Mouse (Mus musculus): ENCODE results near the gene Nhsl1. TPM values are rescaled to one million over a fixed set of nuclear protein-coding genes. Genes with fewer than 3 reads are reported as not detected.

Gene Nhsl1
- polyA plus RNA-seq, 1 experiment from 2014 or later, result 17.1 TPM

DNA sequence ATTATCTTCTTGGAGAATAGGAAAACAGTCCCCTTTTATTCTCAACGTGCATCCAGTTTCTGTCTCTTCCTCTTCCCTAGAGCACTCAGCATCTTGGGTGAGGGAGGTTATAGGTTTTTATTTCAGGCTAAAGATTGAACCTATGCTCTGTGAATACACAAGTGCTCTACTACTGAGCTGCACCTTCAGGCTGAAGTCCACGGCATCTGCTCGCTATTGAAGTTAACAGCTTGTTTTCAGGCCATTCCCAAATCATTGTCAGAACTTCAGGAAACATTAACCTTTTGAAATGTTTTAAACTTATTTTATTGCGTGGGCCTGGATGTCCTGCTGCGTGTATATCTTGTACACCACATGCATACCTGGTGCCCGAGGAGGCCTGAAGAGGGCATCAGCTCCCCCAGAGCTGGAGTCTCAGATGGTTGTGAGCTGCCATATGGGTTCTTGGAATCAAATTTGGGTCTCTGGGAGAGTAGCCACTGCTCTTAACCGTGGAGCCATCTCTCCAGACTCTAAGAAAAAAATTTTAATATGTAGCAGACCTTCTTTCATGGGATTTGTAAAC is 169.5 kb downstream of the Nhsl1 start:
- WGBS, result 88% methylated on average over 7 of the region's 7 CpGs
- Histone ChIP-seq H3K4me1 (ENCODE audit: control insufficient read depth, insufficient read depth, low read length) (no peaks in the 10 kb centered on the region), H3K4me3 (ENCODE audit: low read depth, low read length) (no peak overlapping the region), H3K36me3 (ENCODE audit: control insufficient read depth, insufficient read depth, low read length) (no peaks in the 10 kb centered on the region), H3K27me3 (replicated peaks; ENCODE audit: control insufficient read depth, insufficient read depth, low read length) (no peaks in the 10 kb centered on the region), H3K4me2 (ENCODE audit: low read length) (no peak overlapping the region), H3K27ac (ENCODE audit: low read depth, low read length) (no peak overlapping the region), H3K9ac (ENCODE audit: low read length) (no peak overlapping the region), H3K9me3 (replicated peaks; ENCODE audit: control insufficient read depth, low read length) (no peaks in the 10 kb centered on the region)
- DNase-seq (ENCODE audit: low spot score) (no peak), ATAC-seq (no peak)

DNA sequence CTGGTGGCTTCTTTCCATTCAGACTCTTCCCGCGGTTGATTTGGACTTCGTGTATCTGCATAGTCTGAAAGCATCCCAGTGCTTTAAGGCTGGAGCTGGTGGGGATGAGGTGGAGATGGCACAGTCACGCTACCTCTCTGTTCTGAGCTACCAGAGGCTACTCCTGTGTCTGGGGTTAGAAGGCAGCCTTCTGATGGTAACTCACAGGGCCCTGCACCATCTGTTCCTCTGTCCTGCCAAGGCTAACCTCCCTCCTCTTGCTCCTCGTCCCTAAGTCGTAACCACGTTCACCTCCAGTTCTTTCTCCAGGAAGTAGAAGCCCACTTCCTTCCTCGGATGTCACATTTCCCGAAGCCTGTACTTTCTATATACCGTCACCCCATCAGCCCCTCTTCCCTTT is 171.2 kb downstream of the Nhsl1 start:
- no peak overlapping the region for H3K9ac ChIP-seq (ENCODE audit: low read length)
- no peaks in the 10 kb centered on the region for H3K36me3 ChIP-seq (ENCODE audit: control insufficient read depth, insufficient read depth, low read length)
- ATAC-seq (no peak), DNase-seq (ENCODE audit: low spot score) (no peak)
- no peaks in the 10 kb centered on the region for H3K9me3 ChIP-seq (replicated peaks; ENCODE audit: control insufficient read depth, low read length)
- H3K4me1 ChIP-seq (ENCODE audit: control insufficient read depth, insufficient read depth, low read length), result 0 out of 2 replicates have a peak, but pooled peaks cover 3% of the 10 kb centered on the region
- no peak overlapping the region for H3K27ac ChIP-seq (ENCODE audit: low read depth, low read length)
- H3K4me3 ChIP-seq (ENCODE audit: low read depth, low read length), result no peak overlapping the region
- 95% methylated on average over 10 of the region's 10 CpGs for WGBS
- no peak overlapping the region for H3K4me2 ChIP-seq (ENCODE audit: low read length)
- H3K27me3 ChIP-seq (replicated peaks; ENCODE audit: control insufficient read depth, insufficient read depth, low read length), result no peaks in the 10 kb centered on the region

DNA sequence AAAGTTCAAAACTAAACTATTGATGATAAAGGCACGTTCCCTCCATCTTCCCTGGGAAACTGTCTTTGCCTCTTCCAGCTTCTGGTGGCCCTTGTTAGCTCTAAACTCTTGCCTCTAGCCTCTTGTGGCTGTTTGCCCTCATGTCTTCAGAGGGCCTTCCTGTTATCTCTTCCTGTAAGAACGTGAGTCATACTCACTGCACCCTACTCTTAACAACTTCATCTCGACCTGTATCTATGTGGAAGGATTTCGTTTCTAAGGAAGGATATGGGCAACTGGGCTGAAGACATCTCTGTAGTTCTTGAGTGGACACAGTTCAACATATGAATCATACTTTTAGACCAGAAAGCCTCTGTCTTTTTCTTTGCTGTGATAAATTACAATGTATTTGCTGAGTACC is 173.2 kb downstream of the Nhsl1 start:
- Histone ChIP-seq H3K4me2 (ENCODE audit: low read length) (no peak overlapping the region), H3K4me3 (ENCODE audit: low read depth, low read length) (no peak overlapping the region), H3K27ac (ENCODE audit: low read depth, low read length) (no peak overlapping the region), H3K4me1 (ENCODE audit: control insufficient read depth, insufficient read depth, low read length) (0 out of 2 replicates have a peak, but pooled peaks cover 3% of the 10 kb centered on the region), H3K27me3 (replicated peaks; ENCODE audit: control insufficient read depth, insufficient read depth, low read length) (no peaks in the 10 kb centered on the region), H3K9me3 (replicated peaks; ENCODE audit: control insufficient read depth, low read length) (no peaks in the 10 kb centered on the region), H3K9ac (ENCODE audit: low read length) (no peak overlapping the region), H3K36me3 (ENCODE audit: control insufficient read depth, insufficient read depth, low read length) (no peaks in the 10 kb centered on the region)
- DNase-seq (ENCODE audit: low spot score) (no peak), ATAC-seq (no peak)
- 90% methylated on average over 4 of the region's 4 CpGs for WGBS

GRCm38 (mm10) chr10:18493010-18493894 is 174.5 kb downstream of the Nhsl1 start:
- DNase-seq (ENCODE audit: low spot score) (no peak), ATAC-seq (no peak)
- Histone ChIP-seq H3K4me3 (ENCODE audit: low read depth, low read length) (no peak overlapping the region), H3K9ac (ENCODE audit: low read length) (no peak overlapping the region), H3K36me3 (ENCODE audit: control insufficient read depth, insufficient read depth, low read length) (no peaks in the 10 kb centered on the region), H3K9me3 (replicated peaks; ENCODE audit: control insufficient read depth, low read length) (no peaks in the 10 kb centered on the region), H3K4me2 (ENCODE audit: low read length) (no peak overlapping the region), H3K27ac (ENCODE audit: low read depth, low read length) (no peak overlapping the region), H3K4me1 (ENCODE audit: control insufficient read depth, insufficient read depth, low read length) (0 out of 2 replicates have a peak, but pooled peaks cover 3% of the 10 kb centered on the region), H3K27me3 (replicated peaks; ENCODE audit: control insufficient read depth, insufficient read depth, low read length) (no peaks in the 10 kb centered on the region)
- WGBS, result 88% methylated on average over 11 of the region's 11 CpGs

DNA sequence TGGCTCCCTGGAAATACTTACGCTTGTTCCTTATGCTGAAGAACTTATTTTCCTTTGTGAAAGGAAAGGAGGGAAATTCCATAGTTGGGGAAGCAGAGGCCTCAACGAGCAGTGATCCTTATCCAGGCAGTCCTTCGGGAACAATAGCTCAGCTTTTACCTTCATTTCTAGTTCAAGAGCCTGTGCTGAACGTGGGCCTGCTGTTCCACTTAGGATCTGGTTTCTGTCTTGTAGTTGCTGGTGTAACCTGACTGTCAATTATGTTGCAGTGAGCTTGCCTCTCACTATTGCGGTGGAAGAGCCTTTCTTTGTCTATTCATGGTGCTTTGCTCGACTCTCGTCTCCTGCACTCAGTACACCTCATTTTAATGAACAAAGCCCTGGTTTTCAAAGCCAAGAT is 175.5 kb downstream of the Nhsl1 start:
- H3K4me2 ChIP-seq (ENCODE audit: low read length), result no peak overlapping the region
- no peak overlapping the region for H3K4me3 ChIP-seq (ENCODE audit: low read depth, low read length)
- H3K27ac ChIP-seq (ENCODE audit: low read depth, low read length), result no peak overlapping the region
- 0 out of 2 replicates have a peak, but pooled peaks cover 3% of the 10 kb centered on the region for H3K4me1 ChIP-seq (ENCODE audit: control insufficient read depth, insufficient read depth, low read length)
- 0 out of 2 replicates have a peak, but pooled peaks cover 8% of the 10 kb centered on the region for H3K36me3 ChIP-seq (ENCODE audit: control insufficient read depth, insufficient read depth, low read length)
- H3K9me3 ChIP-seq (replicated peaks; ENCODE audit: control insufficient read depth, low read length), result no peaks in the 10 kb centered on the region
- no peaks in the 10 kb centered on the region for H3K27me3 ChIP-seq (replicated peaks; ENCODE audit: control insufficient read depth, insufficient read depth, low read length)
- DNase-seq (ENCODE audit: low spot score) (no peak), ATAC-seq (no peak)
- WGBS, result 30% methylated on average over 7 of the region's 7 CpGs
- no peak overlapping the region for H3K9ac ChIP-seq (ENCODE audit: low read length)

DNA sequence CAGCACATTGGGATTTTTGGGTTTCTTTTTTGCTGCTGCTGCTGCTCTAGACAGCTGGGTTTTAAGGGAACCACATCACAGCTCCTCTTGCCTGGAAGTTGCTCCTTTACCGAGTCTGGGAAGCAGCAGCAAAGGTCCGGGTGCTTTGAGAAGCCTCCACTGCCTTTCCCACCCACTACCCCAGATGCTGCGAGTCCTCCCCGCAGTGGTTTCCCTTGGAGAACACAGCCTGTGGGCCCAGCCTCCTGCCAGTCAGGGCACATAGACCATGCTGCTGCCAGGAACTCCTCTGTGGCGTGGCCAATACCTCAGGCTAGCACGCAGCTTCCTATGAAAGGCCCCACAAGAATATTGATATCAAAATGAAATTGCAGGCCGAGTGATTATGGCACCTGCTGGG is 178.3 kb downstream of the Nhsl1 start:
- ATAC-seq (no peak), DNase-seq (ENCODE audit: low spot score) (no peak)
- H3K4me1 ChIP-seq (ENCODE audit: control insufficient read depth, insufficient read depth, low read length), result 0 out of 2 replicates have a peak, but pooled peaks cover 6% of the 10 kb centered on the region
- no peaks in the 10 kb centered on the region for H3K27me3 ChIP-seq (replicated peaks; ENCODE audit: control insufficient read depth, insufficient read depth, low read length)
- H3K36me3 ChIP-seq (ENCODE audit: control insufficient read depth, insufficient read depth, low read length), result peaks cover 13% of the 10 kb centered on the region; the same call in 1 of the 2 replicates
- no peak overlapping the region for H3K9ac ChIP-seq (ENCODE audit: low read length)
- no peaks in the 10 kb centered on the region for H3K9me3 ChIP-seq (replicated peaks; ENCODE audit: control insufficient read depth, low read length)
- H3K4me2 ChIP-seq (ENCODE audit: low read length), result no peak overlapping the region
- H3K27ac ChIP-seq (ENCODE audit: low read depth, low read length), result no peak overlapping the region
- no peak overlapping the region for H3K4me3 ChIP-seq (ENCODE audit: low read depth, low read length)
- 86% methylated on average over 7 of the region's 7 CpGs for WGBS

DNA sequence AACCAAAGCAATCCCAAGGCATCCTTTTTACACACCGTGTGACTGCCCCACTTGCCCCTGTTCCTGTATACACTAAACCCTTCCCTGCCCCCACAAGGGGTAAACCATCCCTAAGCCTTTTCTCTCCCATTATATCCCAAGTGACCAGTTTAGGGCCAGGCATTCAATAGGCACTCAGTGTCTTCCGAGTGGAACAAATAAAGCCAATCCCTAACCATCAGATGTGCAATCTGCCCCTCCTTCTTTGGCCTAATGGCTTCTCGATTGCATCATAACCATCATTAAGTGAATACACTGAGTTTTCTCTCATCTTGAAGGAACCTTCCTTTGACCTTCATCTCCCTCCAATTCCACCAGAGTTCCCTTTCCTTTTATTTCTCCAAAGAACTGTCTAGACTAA is 183.2 kb downstream of the Nhsl1 start:
- Histone ChIP-seq H3K4me3 (ENCODE audit: low read depth, low read length) (no peak overlapping the region), H3K27ac (ENCODE audit: low read depth, low read length) (no peak overlapping the region), H3K4me1 (ENCODE audit: control insufficient read depth, insufficient read depth, low read length) (peaks cover 23% of the 10 kb centered on the region), H3K9me3 (replicated peaks; ENCODE audit: control insufficient read depth, low read length) (no peaks in the 10 kb centered on the region), H3K9ac (ENCODE audit: low read length) (no peak overlapping the region), H3K27me3 (replicated peaks; ENCODE audit: control insufficient read depth, insufficient read depth, low read length) (no peaks in the 10 kb centered on the region), H3K36me3 (ENCODE audit: control insufficient read depth, insufficient read depth, low read length) (peaks cover 13% of the 10 kb centered on the region; the same call in 1 of the 2 replicates), H3K4me2 (ENCODE audit: low read length) (no peak overlapping the region)
- no peak for ATAC-seq
- DNase-seq (ENCODE audit: low spot score), result no peak
- WGBS, result 50% methylated on average over 3 of the region's 3 CpGs

DNA sequence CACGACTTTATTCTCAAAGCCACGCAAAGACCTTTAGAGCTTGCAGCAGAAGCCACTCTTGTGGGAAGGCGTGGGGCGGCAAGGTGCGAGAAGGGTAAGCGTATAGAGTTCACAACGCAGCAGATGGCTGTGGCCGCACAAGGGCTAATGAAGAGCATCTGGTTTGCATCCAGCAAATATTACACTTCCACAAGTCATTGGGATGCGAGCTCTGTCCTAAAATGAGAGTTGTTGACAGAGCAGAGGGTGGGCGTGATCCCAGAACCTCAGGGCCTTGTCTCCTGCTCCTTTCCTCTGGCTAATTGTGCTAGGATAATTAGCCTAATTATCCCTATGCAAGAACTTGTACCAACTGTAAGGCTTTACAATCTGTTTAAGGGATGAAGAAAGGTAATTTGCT is 186.9 kb downstream of the Nhsl1 start:
- DNase-seq (ENCODE audit: low spot score), result peak; percentile 87
- WGBS, result 34% methylated on average over 10 of the region's 10 CpGs
- H3K27me3 ChIP-seq (replicated peaks; ENCODE audit: control insufficient read depth, insufficient read depth, low read length), result no peaks in the 10 kb centered on the region
- no peaks in the 10 kb centered on the region for H3K9me3 ChIP-seq (replicated peaks; ENCODE audit: control insufficient read depth, low read length)
- H3K27ac ChIP-seq (ENCODE audit: low read depth, low read length), result peak overlapping the region; percentile 39; the same call in 1 of the 2 replicates
- H3K4me3 ChIP-seq (ENCODE audit: low read depth, low read length), result no peak overlapping the region
- H3K36me3 ChIP-seq (ENCODE audit: control insufficient read depth, insufficient read depth, low read length), result no peaks in the 10 kb centered on the region
- no peak overlapping the region for H3K9ac ChIP-seq (ENCODE audit: low read length)
- H3K4me2 ChIP-seq (ENCODE audit: low read length), result no peak overlapping the region
- peaks cover 31% of the 10 kb centered on the region for H3K4me1 ChIP-seq (ENCODE audit: control insufficient read depth, insufficient read depth, low read length)
- ATAC-seq, result peak; percentile 88

- H3K9ac ChIP-seq (ENCODE audit: low read length), result no peak overlapping the region
- H3K27me3 ChIP-seq (replicated peaks; ENCODE audit: control insufficient read depth, insufficient read depth, low read length), result no peaks in the 10 kb centered on the region
- 15% methylated on average over 6 of the region's 6 CpGs for WGBS
- H3K27ac ChIP-seq (ENCODE audit: low read depth, low read length), result peak overlapping the region; percentile 14; the same call in 1 of the 2 replicates
- H3K4me3 ChIP-seq (ENCODE audit: low read depth, low read length), result no peak overlapping the region
- H3K4me1 ChIP-seq (ENCODE audit: control insufficient read depth, insufficient read depth, low read length), result peaks cover 31% of the 10 kb centered on the region
- peaks cover 2% of the 10 kb centered on the region for H3K36me3 ChIP-seq (ENCODE audit: control insufficient read depth, insufficient read depth, low read length)
- no peak for DNase-seq (ENCODE audit: low spot score)
- ATAC-seq, result peak; percentile 30; the same call in 1 of the 2 replicates
- no peaks in the 10 kb centered on the region for H3K9me3 ChIP-seq (replicated peaks; ENCODE audit: control insufficient read depth, low read length)
- peak overlapping the region; percentile 14; the same call in 1 of the 2 replicates for H3K4me2 ChIP-seq (ENCODE audit: low read length)
These were observed 187.7 kb downstream of the Nhsl1 start for GRCm38 (mm10) chr10:18506501-18506946.

Measured in forebrain, embryonic 14.5 days (tissue).